Mouse (Mus musculus) heart, embryonic 14.5 days (tissue): ENCODE data around the gene Sri. TPM values are rescaled to one million over a fixed set of nuclear protein-coding genes. Genes with fewer than 3 reads are reported as not detected.
A peak's percentile ranks its signal among the peaks of the same experiment; 100 is the strongest.

Experiments used
- ATAC-seq: fragments of 200-750 bp; cut with Nextera tagmentation; 2 replicates; pipeline ENCODE4 v1.8.0; 2017; ENCODE audit warnings: low read depth, moderate TSS enrichment; ENCODE audit not compliant: insufficient number of reproducible peaks, insufficient read depth, low FRiP score
- H3K27ac ChIP-seq, 2 experiments: fragments of 200-500 bp in 1 of 2; fragments of 300-500 bp in 1 of 2; sonication (generic) in 1 of 2; replicated peaks in 1 of 2; 2 replicates each; pipeline ENCODE4 v1.5.1; 2012 to 2014; ENCODE audit warnings: low read depth in 2 of 2, low read length in 2 of 2, control low read depth in 1 of 2, mild to moderate bottlenecking in 1 of 2, mixed read lengths in 1 of 2; ENCODE audit not compliant: control insufficient read depth in 1 of 2, insufficient read depth in 1 of 2
- H3K27me3 ChIP-seq: fragments of 300-500 bp; sonication (generic); 2 replicates; pipeline ENCODE4 v1.6.1; 2014; ENCODE audit warnings: mild to moderate bottlenecking, low read length, control low read depth; ENCODE audit not compliant: control insufficient read depth, insufficient read depth
- H3K36me3 ChIP-seq: fragments of 300-500 bp; sonication (generic); 2 replicates; pipeline ENCODE4 v1.6.1; 2014; ENCODE audit warnings: mild to moderate bottlenecking, control low read depth, low read length, mixed read lengths; ENCODE audit not compliant: control insufficient read depth, insufficient read depth
- H3K4me1 ChIP-seq, 2 experiments: fragments of 200-500 bp in 1 of 2; fragments of 300-500 bp in 1 of 2; sonication (generic) in 1 of 2; 2 replicates each; pipeline ENCODE4 v1.6.1; 2012 to 2014; ENCODE audit warnings: low read length in 2 of 2, control low read depth in 1 of 2, mixed read lengths in 1 of 2; ENCODE audit not compliant: control insufficient read depth in 2 of 2, insufficient read depth in 2 of 2
- H3K4me2 ChIP-seq: fragments of 300-500 bp; sonication (generic); 2 replicates; pipeline ENCODE4 v1.6.1; 2014; ENCODE audit warnings: mild to moderate bottlenecking, low read length
- H3K4me3 ChIP-seq, 2 experiments: fragments of 200-500 bp in 1 of 2; fragments of 300-500 bp in 1 of 2; sonication (generic) in 1 of 2; 2 replicates each; pipeline ENCODE4 v1.5.1; 2012 to 2014; ENCODE audit warnings: low read length in 2 of 2, mild to moderate bottlenecking in 2 of 2, control low read depth in 1 of 2, low read depth in 1 of 2, moderate library complexity in 1 of 2; ENCODE audit not compliant: control insufficient read depth in 1 of 2, insufficient read depth in 1 of 2
- H3K9ac ChIP-seq: fragments of 300-500 bp; sonication (generic); 2 replicates; pipeline ENCODE4 v1.6.1; 2014; ENCODE audit warnings: mild to moderate bottlenecking, low read length
- H3K9me3 ChIP-seq: fragments of 300-500 bp; sonication (generic); 2 replicates; pipeline ENCODE4 v1.6.1; 2016; ENCODE audit warnings: low read length, control low read depth; ENCODE audit not compliant: control insufficient read depth
- WGBS: fragments of 180-500 bp; shearing (Covaris S2); extraction: QIAGEN DNeasy Blood & Tissue Kit; methylation state at CpG from one replicate; pipeline ENCODE4 v1.1.7; 2014; 5-methylcytosine and 5-hydroxymethylcytosine counted together
- polyA plus RNA-seq: library from polyadenylated mRNA; unstranded; fragments of >200 nt; fragmentation: Nextera tagmentation; extraction: Ambion mirVana; gene quantifications from 2 replicates; pipeline ENCODE4 v1.2.1, GENCODE M21; 2014

Gene Sri
- polyA plus RNA-seq, 1 experiment from 2014 or later: 260 TPM

GRCm38 (mm10) chr5:8111691-8112090 is 65.8 kb downstream of the Sri start:
- Histone ChIP-seq H3K27ac (no peak overlapping the region), H3K4me2 (no peak overlapping the region), H3K9ac (no peak overlapping the region), H3K4me1 (peaks cover 2 to 4% of the 10 kb centered on the region in 2 experiments; a peak in 2 of 4 replicates), H3K36me3 (no peaks in the 10 kb centered on the region), H3K4me3 (no peak overlapping the region), H3K9me3 (no peaks in the 10 kb centered on the region), H3K27me3 (no peaks in the 10 kb centered on the region)
- WGBS: 84% methylated on average over 3 of the region's 3 CpGs
- no peak for ATAC-seq

GRCm38 (mm10) chr5:8112246-8112645 is 66.4 kb downstream of the Sri start:
- no peak for ATAC-seq
- WGBS: 86% methylated on average over 5 of the region's 5 CpGs
- Histone ChIP-seq H3K4me2 (no peak overlapping the region), H3K9me3 (no peaks in the 10 kb centered on the region), H3K9ac (no peak overlapping the region), H3K4me1 (peaks cover 2 to 4% of the 10 kb centered on the region in 2 experiments; a peak in 2 of 4 replicates), H3K27me3 (no peaks in the 10 kb centered on the region), H3K36me3 (no peaks in the 10 kb centered on the region), H3K4me3 (no peak overlapping the region), H3K27ac (no peak overlapping the region)

GRCm38 (mm10) chr5:8116561-8117168 is 70.8 kb downstream of the Sri start:
- Histone ChIP-seq H3K27me3 (no peaks in the 10 kb centered on the region), H3K27ac (peak overlapping the region; percentile 34 to 49; a peak in 1 of 4 replicates), H3K36me3 (no peaks in the 10 kb centered on the region), H3K9me3 (no peaks in the 10 kb centered on the region), H3K9ac (no peak overlapping the region), H3K4me3 (no peak overlapping the region), H3K4me2 (peak overlapping the region; percentile 2; the same call in 1 of the 2 replicates), H3K4me1 (peaks cover 2 to 4% of the 10 kb centered on the region in 2 experiments; a peak in 2 of 4 replicates)
- ATAC-seq: no peak
- WGBS: 34% methylated on average over 5 of the region's 5 CpGs

Other genes starting within 250 kb of the Sri start
- gene Steap4, start 85.6 kb upstream of the Sri start, polyA plus RNA-seq: 0.49 and 0.58 TPM in 2 replicates